25 mouse cellular contexts compared by ENCODE assay signal in the genomic region with DNA sequence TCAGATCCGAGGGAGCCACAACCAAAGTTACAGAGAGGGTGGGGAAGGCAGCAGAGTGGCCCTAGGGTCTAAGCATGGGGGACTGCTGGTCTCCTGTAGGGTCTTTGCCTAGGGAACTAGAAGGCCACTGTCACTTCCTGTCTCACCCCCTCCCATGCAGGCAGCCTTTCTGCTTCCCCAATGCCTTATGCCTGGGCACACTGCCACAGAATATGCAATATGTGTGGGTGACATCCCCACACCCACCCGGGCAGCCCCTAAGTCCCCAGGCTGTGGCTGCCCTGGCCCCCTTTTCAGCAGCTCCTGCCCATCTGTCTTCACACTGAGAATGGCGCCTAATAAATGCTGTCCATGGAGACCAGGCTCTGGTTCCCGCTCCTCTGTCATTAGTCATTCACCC. TPM values are rescaled to one million over a fixed set of nuclear protein-coding genes. Genes with fewer than 3 reads are reported as not detected.
DNase-seq lines count a peak whose midpoint lies in the region; ATAC-seq lines count a peak whose summit lies in the region.
"Had no signal": no experiment of that assay in that cellular context is flagged by ENCODE, and none has a peak within 500 bp of the region (broad histone marks: within the 10 kb centered on the region; RNA-seq: fewer than 3 reads in every experiment).

No protein-coding gene starts in this region.

- no peak overlapping the region for H3K4me3 ChIP-seq in heart, embryonic 11.5 days (ENCODE audit: low read depth, low read length)
- no peak overlapping the region for H3K4me3 ChIP-seq in brown adipose tissue, adult 24 weeks (ENCODE audit: insufficient read depth, low read depth, low read length)
- H3K4me3 ChIP-seq: forebrain, embryonic 15.5 days; hindbrain, embryonic 15.5 days; limb, embryonic 13.5 days; liver, embryonic 12.5 days; myocyte; neural tube, embryonic 13.5 days had no signal

- no peaks in the 10 kb centered on the region for H3K36me3 ChIP-seq in heart, embryonic 11.5 days (ENCODE audit: control insufficient read depth, insufficient read depth, low read length)
- H3K36me3 ChIP-seq: forebrain, embryonic 15.5 days; hindbrain, embryonic 15.5 days; limb, embryonic 13.5 days; liver, embryonic 12.5 days; neural tube, embryonic 13.5 days had no signal

- no peak for ATAC-seq in heart, embryonic 11.5 days (replicated peaks; ENCODE audit: insufficient number of reproducible peaks, low FRiP score, low TSS enrichment)
- ATAC-seq in erythroid progenitor cell, adult 5-6 weeks (replicated peaks; ENCODE audit: low FRiP score, poor library complexity, severe bottlenecking): no peak
- ATAC-seq: forebrain, embryonic 15.5 days; liver, embryonic 12.5 days; midbrain, embryonic 16.5 days had no signal

- H3K4me2 ChIP-seq in heart, embryonic 11.5 days: no peak overlapping the region
- H3K4me2 ChIP-seq: forebrain, embryonic 15.5 days; hindbrain, embryonic 15.5 days; limb, embryonic 13.5 days; liver, embryonic 12.5 days; neural tube, embryonic 13.5 days had no signal

- H3K27me3 ChIP-seq in heart, embryonic 11.5 days (ENCODE audit: control insufficient read depth, insufficient read depth, low read length): peaks cover 26% of the 10 kb centered on the region

- no peaks in the 10 kb centered on the region for H3K9me3 ChIP-seq in heart, embryonic 11.5 days (replicated peaks; ENCODE audit: control insufficient read depth, low read length)
- H3K9me3 ChIP-seq: forebrain, embryonic 15.5 days; hindbrain, embryonic 15.5 days; limb, embryonic 13.5 days; liver, embryonic 12.5 days; neural tube, embryonic 13.5 days had no signal

- no peak overlapping the region for H3K9ac ChIP-seq in heart, embryonic 11.5 days (ENCODE audit: low read depth, low read length)
- H3K9ac ChIP-seq: forebrain, embryonic 15.5 days; hindbrain, embryonic 15.5 days; limb, embryonic 13.5 days; liver, embryonic 12.5 days; neural tube, embryonic 13.5 days had no signal

- peak; percentile 48 for DNase-seq in adrenal gland, adult 2 months
- no peak for DNase-seq in adrenal gland, postnatal 25 days
- peak; percentile 89 for DNase-seq in heart, adult 11 months
- peak; percentile 34 for DNase-seq in lung, postnatal 36 days
- DNase-seq in embryo, embryonic 9.5 days (ENCODE audit: extremely low spot score): no peak
- DNase-seq: cerebellum, postnatal 14 days; embryo, embryonic 11 days; heart, postnatal 4 days; kidney, adult 2 months; layer of hippocampus, adult 9-11 months; retina, postnatal 1 day; right cerebral cortex, postnatal 4 days; thymus, adult 2 months; thymus, postnatal 4 days had no signal

- H3K27ac ChIP-seq in heart, embryonic 11.5 days (ENCODE audit: low read depth, low read length): no peak overlapping the region
- H3K27ac ChIP-seq in brown adipose tissue, adult 24 weeks (replicated peaks; ENCODE audit: low read depth, low read length): peak overlapping the region; percentile 41
- H3K27ac ChIP-seq: forebrain, embryonic 15.5 days; hindbrain, embryonic 15.5 days; kidney, postnatal 0 days; limb, embryonic 13.5 days; liver, embryonic 12.5 days; neural tube, embryonic 13.5 days had no signal

- peaks cover 28% of the 10 kb centered on the region for H3K4me1 ChIP-seq in heart, embryonic 11.5 days (ENCODE audit: control insufficient read depth, insufficient read depth, low read length)
- peaks cover 8% of the 10 kb centered on the region for H3K4me1 ChIP-seq in brown adipose tissue, adult 24 weeks (ENCODE audit: control insufficient read depth, insufficient read depth, insufficient read length, low read length)

- WGBS in heart, embryonic 11.5 days (ENCODE audit: insufficient replicate concordance): 35% methylated on average over 4 of the region's 4 CpGs

RNA-seq across cellular contexts. Expression of gene Slc35f6, which starts 22.8 kb away (rescaled TPM):
- total RNA-seq in adrenal gland, adult 2 months (2021): 10 to 100 TPM; 49.0 to 50.9 TPM
- 140 and 145 TPM in 2 replicates for polyA plus RNA-seq in adrenal gland, adult 2 months (2012; rRNA removed)
- total RNA-seq in adrenal gland, postnatal 25 days (2021): 51.4 and 52.6 TPM in 2 replicates
- polyA plus RNA-seq in heart, embryonic 11.5 days (2014; fragmentation: Nextera tagmentation; extraction: Ambion mirVana): 21.6 and 22.9 TPM in 2 replicates
- polyA plus RNA-seq in brown adipose tissue, adult 24 weeks (2012; ENCODE audit: insufficient read depth, insufficient read length, missing spikeins): 20.9 and 21.8 TPM in 2 replicates
- 9.4 and 13.4 TPM in 2 replicates for total RNA-seq in erythroid progenitor cell, adult 5-6 weeks (2015; ENCODE audit: low replicate concordance)
- total RNA-seq in erythroid progenitor cell, adult 5-6 weeks (2017; ENCODE audit: low replicate concordance): 11.2 and 16.7 TPM in 2 replicates

RNA-seq across cellular contexts. Expression of gene Kcnk3, which starts 36.9 kb away (rescaled TPM):
- total RNA-seq in adrenal gland, adult 2 months (2021): 1,000 to 10,000 TPM; 1,225 to 1,281 TPM
- 6,176 and 11,313 TPM in 2 replicates for polyA plus RNA-seq in adrenal gland, adult 2 months (2012; rRNA removed)
- total RNA-seq in adrenal gland, postnatal 25 days (2021): 1,220 and 1,477 TPM in 2 replicates
- polyA plus RNA-seq in heart, embryonic 11.5 days (2014; fragmentation: Nextera tagmentation; extraction: Ambion mirVana): 36.8 and 37.8 TPM in 2 replicates
- polyA plus RNA-seq in brown adipose tissue, adult 24 weeks (2012; ENCODE audit: insufficient read depth, insufficient read length, missing spikeins): 118 and 132 TPM in 2 replicates
- not detected in 2 replicates for total RNA-seq in erythroid progenitor cell, adult 5-6 weeks (2015; ENCODE audit: low replicate concordance)
- total RNA-seq in erythroid progenitor cell, adult 5-6 weeks (2017; ENCODE audit: low replicate concordance): not detected in 2 replicates

RNA-seq across cellular contexts. Expression of gene Cenpa, which starts 41.7 kb away (rescaled TPM):
- total RNA-seq in adrenal gland, adult 2 months (2021): 1 to 10 TPM; 5.1 to 6.4 TPM
- polyA plus RNA-seq in adrenal gland, adult 2 months (2012; rRNA removed): 10.9 and 14.5 TPM in 2 replicates
- total RNA-seq in adrenal gland, postnatal 25 days (2021): 15.1 and 19.2 TPM in 2 replicates
- polyA plus RNA-seq in heart, embryonic 11.5 days (2014; fragmentation: Nextera tagmentation; extraction: Ambion mirVana): 296 and 306 TPM in 2 replicates
- 4.2 and 13.7 TPM in 2 replicates for polyA plus RNA-seq in brown adipose tissue, adult 24 weeks (2012; ENCODE audit: insufficient read depth, insufficient read length, missing spikeins)
- total RNA-seq in erythroid progenitor cell, adult 5-6 weeks (2015; ENCODE audit: low replicate concordance): 501 and 540 TPM in 2 replicates
- total RNA-seq in erythroid progenitor cell, adult 5-6 weeks (2017; ENCODE audit: low replicate concordance): 370 and 444 TPM in 2 replicates

Comparison
In these comparisons a context has a peak if more than half of its experiments do, and no peak if none do; other contexts are left out.
1. DNase-seq: peak in adrenal gland, adult 2 months (single experiment), heart, adult 11 months (single experiment) and lung, postnatal 36 days (single experiment); none in adrenal gland, postnatal 25 days (single experiment) and embryo, embryonic 9.5 days (single experiment).
2. RNA of gene Kcnk3, which starts 36.9 kb away (total RNA-seq): 1,220 to 1,477 TPM in adrenal gland, postnatal 25 days and 1,225 to 1,281 TPM in adrenal gland, adult 2 months; not detected in erythroid progenitor cell, adult 5-6 weeks; every median in the first group is over 1,000 times any median in the second.
3. RNA of gene Cenpa, which starts 41.7 kb away (total RNA-seq): 370 to 540 TPM in erythroid progenitor cell, adult 5-6 weeks; 15.1 to 19.2 TPM in adrenal gland, postnatal 25 days and 5.1 to 6.4 TPM in adrenal gland, adult 2 months; every median in the first group is over 10 times any median in the second.